Mouse (Mus musculus): ENCODE results near the gene Grb2. TPM values are rescaled to one million over a fixed set of nuclear protein-coding genes. Genes with fewer than 3 reads are reported as not detected.
A peak's percentile ranks its signal among the peaks of the same experiment; 100 is the strongest.

Gene Grb2
- total RNA-seq, 2 experiments from 2014 or later, result 40.7 to 74.4 TPM

- no peak for ATAC-seq (replicated peaks; ENCODE audit: low FRiP score, low TSS enrichment, poor library complexity, severe bottlenecking)
Observed at GRCm38 (mm10) chr11:115713447-115713846, 5.0 kb upstream of the Grb2 start.

GRCm38 (mm10) chr11:115712674-115713298, 4.4 kb upstream of the Grb2 start:
- peak; percentile 15 for ATAC-seq (replicated peaks; ENCODE audit: low FRiP score, low TSS enrichment, poor library complexity, severe bottlenecking)

GRCm38 (mm10) chr11:115712268-115712667, 3.9 kb upstream of the Grb2 start:
- no peak for ATAC-seq (replicated peaks; ENCODE audit: low FRiP score, low TSS enrichment, poor library complexity, severe bottlenecking)

GRCm38 (mm10) chr11:115711133-115711532, 2.7 kb upstream of the Grb2 start:
- ATAC-seq (replicated peaks; ENCODE audit: low FRiP score, low TSS enrichment, poor library complexity, severe bottlenecking), result no peak

- no peak for ATAC-seq (replicated peaks; ENCODE audit: low FRiP score, low TSS enrichment, poor library complexity, severe bottlenecking)
Observed at GRCm38 (mm10) chr11:115709829-115710559, 1.6 kb upstream of the Grb2 start.

GRCm38 (mm10) chr11:115708956-115709828, 795 bp upstream of the Grb2 start:
- peak; percentile 21 for ATAC-seq (replicated peaks; ENCODE audit: low FRiP score, low TSS enrichment, poor library complexity, severe bottlenecking)

- ATAC-seq (replicated peaks; ENCODE audit: low FRiP score, low TSS enrichment, poor library complexity, severe bottlenecking), result no peak
Observed at GRCm38 (mm10) chr11:115707313-115708208, 836 bp downstream of the Grb2 start.

GRCm38 (mm10) chr11:115706584-115706983, 1.8 kb downstream of the Grb2 start:
- ATAC-seq (replicated peaks; ENCODE audit: low FRiP score, low TSS enrichment, poor library complexity, severe bottlenecking), result no peak

- no peak for ATAC-seq (replicated peaks; ENCODE audit: low FRiP score, low TSS enrichment, poor library complexity, severe bottlenecking)
Observed at GRCm38 (mm10) chr11:115705561-115705960, 2.8 kb downstream of the Grb2 start.

- peak; percentile 43 for ATAC-seq (replicated peaks; ENCODE audit: low FRiP score, low TSS enrichment, poor library complexity, severe bottlenecking)
Observed at GRCm38 (mm10) chr11:115704648-115705047, 3.7 kb downstream of the Grb2 start.

GRCm38 (mm10) chr11:115703466-115703865, 4.9 kb downstream of the Grb2 start:
- ATAC-seq (replicated peaks; ENCODE audit: low FRiP score, low TSS enrichment, poor library complexity, severe bottlenecking), result no peak

GRCm38 (mm10) chr11:115698986-115699728, 9.2 kb downstream of the Grb2 start:
- peak; percentile 77 for ATAC-seq (replicated peaks; ENCODE audit: low FRiP score, low TSS enrichment, poor library complexity, severe bottlenecking)

GRCm38 (mm10) chr11:115697722-115698121, 10.7 kb downstream of the Grb2 start:
- no peak for ATAC-seq (replicated peaks; ENCODE audit: low FRiP score, low TSS enrichment, poor library complexity, severe bottlenecking)

- no peak for ATAC-seq (replicated peaks; ENCODE audit: low FRiP score, low TSS enrichment, poor library complexity, severe bottlenecking)
Observed at GRCm38 (mm10) chr11:115697091-115697490, 11.3 kb downstream of the Grb2 start.

GRCm38 (mm10) chr11:115696471-115696870, 11.9 kb downstream of the Grb2 start:
- no peak for ATAC-seq (replicated peaks; ENCODE audit: low FRiP score, low TSS enrichment, poor library complexity, severe bottlenecking)

- ATAC-seq (replicated peaks; ENCODE audit: low FRiP score, low TSS enrichment, poor library complexity, severe bottlenecking), result peak; percentile 76
Observed at GRCm38 (mm10) chr11:115693979-115694578, 14.3 kb downstream of the Grb2 start.

- ATAC-seq (replicated peaks; ENCODE audit: low FRiP score, low TSS enrichment, poor library complexity, severe bottlenecking), result no peak
Observed at GRCm38 (mm10) chr11:115692800-115693199, 15.6 kb downstream of the Grb2 start.

GRCm38 (mm10) chr11:115691976-115692375, 16.4 kb downstream of the Grb2 start:
- ATAC-seq (replicated peaks; ENCODE audit: low FRiP score, low TSS enrichment, poor library complexity, severe bottlenecking), result no peak

Measured in megakaryocyte-erythroid progenitor cell, adult 5-6 weeks (primary cell).